Mouse (Mus musculus) liver, embryonic 14.5 days (tissue): Measurements from ENCODE around the gene Klhdc9. TPM values are rescaled to one million over a fixed set of nuclear protein-coding genes. Genes with fewer than 3 reads are reported as not detected.
A peak's percentile ranks its signal among the peaks of the same experiment; 100 is the strongest.

Experiments
- ATAC-seq: fragments of 200-750 bp; cut with Nextera tagmentation; 2 replicates; pipeline ENCODE4 v1.8.0; 2017; ENCODE audit warnings: moderate number of reproducible peaks, mild to moderate bottlenecking, moderate library complexity; ENCODE audit not compliant: insufficient read depth
- DNase-seq, 3 experiments: peaks; one replicate each; pipeline ENCODE4 v3.0.0-alpha.2; 2012 to 2013; ENCODE audit warnings: low read depth in 3 of 3, low spot score in 3 of 3
- H3K27ac ChIP-seq: fragments of 300-500 bp; sonication (generic); 2 replicates; pipeline ENCODE4 v1.5.1; 2014; ENCODE audit warnings: moderate library complexity, mild to moderate bottlenecking, control low read depth, inconsistent platforms
- H3K27me3 ChIP-seq: fragments of 300-500 bp; sonication (generic); 2 replicates; pipeline ENCODE4 v1.6.1; 2014; ENCODE audit warnings: mild to moderate bottlenecking, low read length, moderate library complexity; ENCODE audit not compliant: control insufficient read depth, insufficient read depth
- H3K36me3 ChIP-seq: fragments of 300-500 bp; sonication (generic); replicated peaks from 2 replicates; pipeline ENCODE4 v1.6.1; 2014; ENCODE audit warnings: low read depth; ENCODE audit not compliant: control insufficient read depth, insufficient read depth
- H3K4me1 ChIP-seq, 2 experiments: fragments of 200-500 bp in 1 of 2; fragments of 300-500 bp in 1 of 2; sonication (generic) in 1 of 2; replicated peaks; 2 replicates each; pipeline ENCODE4 v1.6.1; 2012 to 2014; ENCODE audit warnings: antibody characterized with exemption in 1 of 2, inconsistent platforms in 1 of 2, low read length in 1 of 2; ENCODE audit not compliant: control insufficient read depth in 2 of 2, insufficient read depth in 2 of 2
- H3K4me2 ChIP-seq: fragments of 300-500 bp; sonication (generic); 2 replicates; pipeline ENCODE4 v1.6.1; 2014; ENCODE audit warnings: low read depth, mild to moderate bottlenecking, control low read depth, moderate library complexity
- H3K4me3 ChIP-seq, 2 experiments: fragments of 200-500 bp in 1 of 2; fragments of 300-500 bp in 1 of 2; sonication (generic) in 1 of 2; 2 replicates each; pipeline ENCODE4 v1.5.1; 2012 to 2014; ENCODE audit warnings: low read depth in 2 of 2, low read length in 2 of 2, mild to moderate bottlenecking in 2 of 2, control low read depth in 1 of 2, inconsistent platforms in 1 of 2, moderate library complexity in 1 of 2; ENCODE audit not compliant: insufficient read depth in 1 of 2
- H3K9ac ChIP-seq: fragments of 300-500 bp; sonication (generic); replicated peaks from 2 replicates; pipeline ENCODE4 v1.6.1; 2014; ENCODE audit warnings: mild to moderate bottlenecking, control low read depth, moderate library complexity
- H3K9me3 ChIP-seq: fragments of 300-500 bp; sonication (generic); 2 replicates; pipeline ENCODE4 v1.6.1; 2016; ENCODE audit warnings: low read length, mixed read lengths; ENCODE audit not compliant: control insufficient read depth
- CTCF ChIP-seq: IDR thresholded peaks from 2 replicates; pipeline ENCODE4 v1.5.1; 2016; ENCODE audit warnings: antibody characterized with exemption, low read depth, control low read depth
- EP300 ChIP-seq: IDR thresholded peaks from 2 replicates; pipeline ENCODE4 v1.6.1; 2016; ENCODE audit warnings: antibody characterized with exemption, low read depth
- WGBS: fragments of 180-500 bp; shearing (Covaris S2); extraction: QIAGEN DNeasy Blood & Tissue Kit; methylation state at CpG from one replicate; pipeline ENCODE4 v1.1.7; 2014; ENCODE audit not compliant: insufficient replicate concordance; 5-methylcytosine and 5-hydroxymethylcytosine counted together
- polyA plus RNA-seq, 2 experiments: library from polyadenylated mRNA; depleted of rRNA in 1 of 2; stranded (reverse) in 1 of 2; unstranded in 1 of 2; fragments of >200 nt; fragmentation: Nextera tagmentation in 1 of 2; extraction: Ambion mirVana in 1 of 2; gene quantifications; 2 replicates each; pipeline versions ENCODE4 v1.2.1 to v1.2.3; 2012 to 2014

The Klhdc9 gene
- polyA plus RNA-seq, 2 experiments = 0.27 to 0.70 TPM

DNA sequence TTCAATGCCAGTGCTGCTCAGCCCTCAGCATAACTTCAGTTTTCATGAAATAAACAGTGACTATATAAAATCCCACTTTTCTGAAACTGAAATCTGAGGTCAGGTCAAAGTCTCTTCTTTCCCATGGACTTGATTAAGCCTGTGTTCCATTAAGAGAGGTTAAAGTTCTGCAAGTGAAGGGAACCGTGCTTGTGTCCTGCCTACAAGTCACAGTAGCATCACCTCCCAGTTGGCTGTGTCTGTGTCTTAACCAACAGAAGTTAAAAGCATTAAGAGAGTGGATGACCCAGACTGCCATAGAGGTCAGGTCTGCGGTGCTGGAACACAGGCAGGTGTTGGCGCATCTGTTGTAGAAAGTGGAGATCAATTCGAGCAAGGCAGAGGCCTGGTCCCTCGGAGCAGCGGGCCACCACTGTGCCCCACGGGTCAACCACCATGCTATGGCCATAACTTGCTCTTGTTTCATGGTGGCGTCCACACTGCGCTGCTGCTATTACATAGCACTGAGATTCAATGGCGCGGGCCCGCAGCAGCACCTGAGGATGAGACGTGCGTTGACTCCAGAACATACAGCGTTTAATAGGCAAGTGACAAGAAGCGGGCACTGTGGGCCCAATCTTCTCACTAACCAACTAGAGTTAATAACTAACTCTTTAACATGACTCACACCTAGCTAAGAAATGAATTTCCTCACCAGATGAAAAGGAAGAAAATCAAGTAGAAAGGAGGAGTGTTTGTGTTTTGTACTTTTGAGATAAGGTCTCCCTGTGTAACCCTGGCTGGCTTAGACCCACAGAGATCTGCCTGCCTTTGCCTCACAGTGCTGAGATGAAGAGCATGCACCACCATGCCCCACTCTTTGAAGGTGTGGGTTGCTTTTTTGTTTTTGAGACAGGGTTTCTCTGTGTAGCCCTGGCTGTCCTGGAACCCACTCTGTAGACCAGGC is 18.1 kb downstream of the Klhdc9 start:
- Histone ChIP-seq H3K9me3 (no peaks in the 10 kb centered on the region; the same call in 1 of the 2 replicates), H3K9ac (no peak overlapping the region), H3K4me3 (no peak overlapping the region), H3K4me1 (peaks cover 0 to 6% of the 10 kb centered on the region in 2 experiments; a peak in 3 of 4 replicates), H3K27ac (no peak overlapping the region), H3K27me3 (no peaks in the 10 kb centered on the region), H3K36me3 (peaks cover 23% of the 10 kb centered on the region), H3K4me2 (no peak overlapping the region)
- WGBS = 88% methylated on average over 16 of the region's 16 CpGs
- DNase-seq = no peak
- TF ChIP-seq EP300 (no peak), CTCF (no peak)
- ATAC-seq = no peak

DNA sequence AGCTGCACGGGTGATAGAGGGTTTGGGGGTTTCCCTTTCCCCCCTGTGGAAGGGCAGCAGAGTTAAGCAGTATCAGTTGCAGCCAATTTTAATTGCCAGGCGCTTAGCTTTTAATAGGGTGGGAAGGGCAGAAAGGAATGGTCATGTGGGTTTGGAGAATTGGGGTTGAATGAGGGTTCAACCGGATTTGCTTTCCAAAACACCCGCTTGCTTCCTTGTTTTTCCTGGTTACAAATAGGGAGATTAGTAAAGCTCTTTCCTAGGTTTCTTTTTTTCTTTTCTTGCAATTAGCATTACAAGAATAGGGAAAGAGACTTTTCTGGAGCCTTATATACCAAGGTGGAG is 30.4 kb downstream of the Klhdc9 start:
- no peak for DNase-seq
- no peak for ATAC-seq
- H3K4me3 ChIP-seq = peak overlapping the region; percentile 73 to 82
- H3K27ac ChIP-seq = peak overlapping the region; percentile 83
- peak overlapping the region; percentile 96 for H3K9ac ChIP-seq
- TF ChIP-seq CTCF (no peak), EP300 (no peak)
- H3K36me3 ChIP-seq = no peaks in the 10 kb centered on the region
- peak overlapping the region; percentile 84 for H3K4me2 ChIP-seq
- no peaks in the 10 kb centered on the region for H3K9me3 ChIP-seq
- peaks cover 13 to 17% of the 10 kb centered on the region in 2 experiments for H3K4me1 ChIP-seq
- WGBS = 1% methylated on average over 4 of the region's 4 CpGs
- H3K27me3 ChIP-seq = no peaks in the 10 kb centered on the region

DNA sequence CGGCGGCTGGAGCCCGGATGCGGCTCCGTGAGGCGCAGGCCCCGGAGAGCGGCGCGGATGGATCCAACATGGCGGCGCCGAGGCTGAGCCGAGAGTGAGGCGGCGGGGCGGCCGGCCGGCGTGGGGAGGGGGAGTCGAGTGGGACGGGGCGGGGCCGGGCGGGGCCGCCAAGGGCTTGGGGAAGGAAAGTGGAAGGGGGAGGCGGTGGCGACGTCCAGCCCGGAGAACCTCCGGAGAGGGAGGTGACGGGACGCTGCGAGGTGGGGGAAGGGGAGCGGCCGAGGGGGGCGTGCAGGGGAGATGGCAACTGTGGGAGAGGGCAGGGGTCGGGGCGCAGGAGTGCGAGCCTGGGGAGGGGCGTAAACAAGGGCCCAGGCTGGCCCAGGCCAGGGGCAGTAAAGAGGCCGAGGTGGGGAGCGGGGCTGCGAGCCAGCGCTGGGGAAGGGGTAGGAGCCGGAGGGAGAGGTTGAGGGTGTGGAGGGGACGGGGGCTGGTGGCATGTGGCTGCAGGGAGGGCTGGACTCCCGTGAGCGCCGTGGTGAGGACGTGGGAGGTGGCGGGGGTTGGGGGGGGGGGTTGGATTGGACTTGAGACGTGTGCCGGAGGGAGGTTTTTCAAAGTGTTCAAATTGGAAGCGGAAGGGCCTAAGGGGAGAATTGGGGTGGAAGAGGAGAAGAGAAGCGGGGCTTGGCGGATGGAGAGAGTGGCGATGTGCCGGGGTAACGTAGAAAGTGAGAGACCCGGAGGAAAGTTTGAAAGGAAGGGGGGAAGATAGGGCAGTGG is 31.0 kb downstream of the Klhdc9 start:
- WGBS = 1% methylated on average over 61 of the region's 61 CpGs
- Histone ChIP-seq H3K4me3 (peak overlapping the region; percentile 73 to 82), H3K9me3 (no peaks in the 10 kb centered on the region), H3K27me3 (no peaks in the 10 kb centered on the region), H3K36me3 (no peaks in the 10 kb centered on the region), H3K4me1 (peaks cover 13 to 17% of the 10 kb centered on the region in 2 experiments), H3K27ac (peak overlapping the region; percentile 83), H3K4me2 (peak overlapping the region; percentile 84), H3K9ac (peak overlapping the region; percentile 96)
- ATAC-seq (peak; percentile 37; the same call in 1 of the 2 replicates), DNase-seq (no peak)
- TF ChIP-seq EP300 = no peak
- no peak for TF ChIP-seq CTCF

GRCm38 (mm10) chr1:171328839-171329432 is 31.7 kb downstream of the Klhdc9 start, which contains the start of gene Dedd:
TSS of gene Dedd (plus strand) at chr1:171329145.
- no peak; the same call in 1 of the 2 replicates for TF ChIP-seq CTCF
- no peak for TF ChIP-seq EP300
- Histone ChIP-seq H3K27me3 (no peaks in the 10 kb centered on the region), H3K36me3 (no peaks in the 10 kb centered on the region), H3K27ac (peak within 1 kb of the TSS; percentile 83), H3K4me2 (peak within 1 kb of the TSS; percentile 84), H3K4me3 (peak within 1 kb of the TSS; percentile 73 to 82), H3K9ac (peak within 1 kb of the TSS; percentile 96), H3K9me3 (no peaks in the 10 kb centered on the region), H3K4me1 (peaks cover 13 to 17% of the 10 kb centered on the region in 2 experiments)
- peak; percentile 86 for ATAC-seq
- peak; percentile 73 to 78 (median 74) for DNase-seq
- under 1% methylated on average over 48 of the region's 48 CpGs for WGBS
